Mouse (Mus musculus): ENCODE data around the gene Rapgef1.
"Not testable (repeated sequence)": the region's sequence is repeated elsewhere in the genome, so short reads cannot be mapped to it uniquely, and the experiment has no call there.

Gene Rapgef1

DNA sequence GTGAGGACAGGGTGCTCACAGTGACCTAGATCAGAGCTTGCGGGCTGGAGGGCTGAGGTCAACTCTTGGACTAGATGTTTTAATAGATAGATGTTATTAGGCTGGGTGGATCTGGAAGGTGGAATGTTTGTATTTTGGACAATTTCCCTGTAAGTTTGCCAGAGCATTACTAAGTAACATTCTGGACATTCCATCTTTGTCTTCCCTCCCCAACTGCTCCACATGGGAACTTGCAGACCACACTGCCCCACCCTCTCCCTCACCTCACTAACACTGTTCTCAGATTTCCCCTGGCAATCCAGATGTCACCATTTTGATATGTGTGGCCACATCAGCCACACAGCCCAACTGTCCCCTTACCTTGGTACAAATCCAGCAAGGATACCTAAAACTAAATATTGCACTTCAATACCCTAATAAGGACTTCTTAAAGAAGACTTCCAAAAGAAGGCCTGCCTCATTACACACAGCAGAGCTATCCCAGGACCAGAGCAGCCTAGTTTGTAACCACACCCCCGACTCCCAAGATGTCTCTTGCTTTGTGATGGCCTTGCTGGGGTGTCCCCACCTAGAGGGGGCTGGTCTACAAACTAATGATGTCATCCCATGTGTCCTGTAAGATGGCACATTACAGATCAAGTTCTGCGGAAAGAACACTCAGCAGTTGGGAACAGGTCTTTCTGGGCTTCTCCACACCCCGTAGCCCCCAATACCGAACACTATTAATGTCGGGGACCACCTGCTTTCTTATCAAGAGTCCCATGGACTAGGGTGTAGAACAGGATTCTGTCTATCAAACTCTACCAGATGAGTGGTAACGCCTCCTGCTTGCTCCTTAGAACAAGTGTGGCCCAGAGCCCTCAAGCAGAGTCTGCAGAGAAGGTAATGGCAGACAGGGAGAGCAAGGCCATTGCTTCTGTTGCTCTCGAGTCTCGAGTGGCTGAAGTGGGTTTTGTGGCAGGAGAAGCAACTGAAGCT is 83.9 kb downstream of the Rapgef1 start:
- DNase-seq = no peak

DNA sequence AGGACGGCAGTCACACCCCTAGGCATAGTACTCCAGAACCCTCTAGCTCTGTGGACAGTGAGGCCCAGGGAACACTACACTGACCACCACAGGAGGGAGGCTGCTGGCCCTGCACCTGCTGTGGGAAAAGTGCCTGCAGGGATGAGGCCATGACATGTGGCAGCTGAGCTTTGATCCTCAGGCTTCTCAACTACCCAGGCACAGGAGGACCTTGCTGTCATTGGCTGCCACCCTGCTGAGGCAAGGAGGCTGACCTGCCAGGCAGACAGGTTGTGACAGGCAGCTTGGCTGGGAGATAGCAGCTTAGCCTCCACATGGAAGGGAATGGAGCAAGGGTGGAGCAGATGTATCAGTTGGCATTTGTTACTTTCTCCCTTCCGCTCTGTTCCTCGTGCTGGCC is 86.0 kb downstream of the Rapgef1 start:
- no peak for DNase-seq

DNA sequence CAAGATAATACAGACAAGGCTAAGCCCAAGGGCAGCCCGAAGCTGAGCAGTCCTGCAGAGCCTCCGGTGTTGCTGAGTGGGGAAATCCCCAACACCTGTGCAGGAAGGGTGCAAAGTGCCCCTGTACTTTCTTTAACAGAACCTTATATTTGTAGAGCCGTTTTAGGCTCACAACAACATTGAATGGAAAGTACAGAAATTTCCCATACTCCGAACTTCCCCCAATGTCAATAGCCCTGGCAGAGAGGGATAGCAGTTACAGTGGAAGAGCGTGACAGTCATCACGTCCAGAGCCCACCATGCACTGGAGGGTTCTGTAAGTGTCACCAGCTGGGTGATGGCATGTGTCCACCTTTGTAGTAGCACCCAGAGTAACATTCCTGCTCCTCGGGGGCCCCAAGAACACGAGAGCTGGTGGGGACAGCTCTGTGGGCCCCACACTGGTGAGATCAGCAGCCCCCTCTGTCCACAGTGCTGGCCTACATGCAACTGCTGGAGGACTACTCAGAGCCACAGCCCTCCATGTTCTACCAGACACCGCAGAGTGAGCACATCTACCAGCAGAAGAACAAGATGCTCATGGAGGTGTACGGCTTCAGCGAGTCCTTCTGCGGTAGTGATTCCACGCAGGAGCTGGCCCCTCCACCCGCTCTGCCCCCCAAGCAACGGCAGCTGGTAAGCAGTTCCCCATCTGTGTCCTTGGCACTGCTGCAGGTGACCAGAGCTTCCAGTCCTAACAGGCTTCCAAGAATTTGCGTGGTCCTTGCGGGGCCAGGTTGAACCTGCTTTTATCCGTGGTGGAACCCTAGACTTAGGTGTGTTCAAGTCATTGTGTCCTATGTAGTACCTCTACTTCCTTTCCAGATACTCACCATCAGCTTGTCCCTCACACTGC is 87.5 kb downstream of the Rapgef1 start:
- no peak for DNase-seq

DNA sequence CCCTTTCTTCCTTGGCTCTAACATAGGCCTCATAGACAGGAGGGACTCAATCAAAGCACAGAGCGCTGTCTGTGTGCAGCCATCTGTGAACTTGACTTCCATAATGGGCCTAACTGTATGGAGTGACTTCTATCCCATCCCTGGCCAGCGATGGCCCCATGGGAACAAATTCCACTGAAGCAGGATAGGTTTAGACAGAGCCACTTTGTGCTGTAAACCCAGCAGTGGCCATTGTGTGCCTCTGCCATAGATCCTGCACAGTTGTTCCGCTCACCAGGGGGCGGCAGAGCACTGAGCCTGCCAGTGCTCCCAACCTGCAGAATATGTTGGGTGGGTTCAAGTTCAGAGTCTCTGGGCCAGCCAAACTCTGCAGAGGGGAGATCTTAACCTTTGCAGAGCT is 88.2 kb downstream of the Rapgef1 start:
- DNase-seq = peak; percentile 30

DNA sequence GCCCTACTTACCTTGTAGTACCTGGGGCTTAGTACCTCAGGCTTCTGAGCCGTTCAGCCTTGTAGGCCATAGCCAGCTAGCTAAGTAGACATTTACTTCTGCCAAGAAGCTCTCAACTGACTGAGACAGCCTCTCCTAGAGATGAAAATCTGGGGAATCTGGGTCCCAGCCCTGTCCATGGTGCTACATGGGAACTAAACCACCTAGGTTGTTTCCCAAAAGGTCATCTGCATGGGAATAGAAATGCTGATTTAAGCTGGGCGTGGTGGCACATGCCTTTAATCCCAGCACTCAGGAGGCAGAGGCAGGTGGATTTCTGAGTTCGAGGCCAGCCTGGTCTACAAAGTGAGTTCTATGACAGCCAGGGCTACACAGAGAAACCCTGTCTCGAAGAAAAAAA is 88.7 kb downstream of the Rapgef1 start:
- not testable (repeated sequence) for DNase-seq

DNA sequence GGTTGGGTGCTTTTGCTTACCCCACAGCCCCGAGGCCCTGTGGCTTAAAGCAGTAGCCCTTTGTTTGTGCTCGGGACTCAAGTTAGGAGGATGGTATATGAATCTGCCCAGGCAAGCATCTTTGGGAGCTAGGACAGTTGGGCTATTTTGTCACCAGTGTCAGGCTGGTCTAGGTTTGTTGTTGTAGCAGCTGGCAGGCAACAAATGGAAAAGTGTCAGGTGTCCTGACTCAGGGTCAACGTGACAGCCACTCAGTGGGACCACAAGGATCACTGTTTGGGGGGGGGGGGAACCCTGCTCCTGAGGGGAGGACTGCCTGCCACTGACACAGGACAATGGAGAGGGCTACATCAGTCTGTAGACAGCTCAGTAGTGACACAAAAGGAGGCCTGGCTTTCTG is 91.5 kb downstream of the Rapgef1 start:
- DNase-seq = no peak

DNA sequence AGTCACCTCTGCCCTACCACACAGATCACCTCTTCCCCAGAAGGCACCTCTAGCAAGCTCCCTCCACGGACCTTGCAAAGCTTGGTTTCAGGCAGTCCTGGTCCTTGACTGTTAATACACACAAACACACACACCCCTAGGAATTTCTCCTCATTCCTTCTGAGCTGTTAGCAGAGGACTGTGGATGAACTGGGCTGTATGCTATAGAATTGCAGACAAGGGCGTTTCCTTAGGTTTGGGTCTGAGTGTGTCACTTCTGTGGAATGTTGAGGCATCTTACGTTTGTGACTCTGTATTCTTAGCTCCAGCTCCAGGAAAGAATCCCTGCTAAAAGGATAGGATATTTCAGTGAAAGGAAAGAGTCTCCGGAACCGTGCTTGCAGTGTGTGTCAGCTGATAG is 92.4 kb downstream of the Rapgef1 start:
- no peak for DNase-seq

DNA sequence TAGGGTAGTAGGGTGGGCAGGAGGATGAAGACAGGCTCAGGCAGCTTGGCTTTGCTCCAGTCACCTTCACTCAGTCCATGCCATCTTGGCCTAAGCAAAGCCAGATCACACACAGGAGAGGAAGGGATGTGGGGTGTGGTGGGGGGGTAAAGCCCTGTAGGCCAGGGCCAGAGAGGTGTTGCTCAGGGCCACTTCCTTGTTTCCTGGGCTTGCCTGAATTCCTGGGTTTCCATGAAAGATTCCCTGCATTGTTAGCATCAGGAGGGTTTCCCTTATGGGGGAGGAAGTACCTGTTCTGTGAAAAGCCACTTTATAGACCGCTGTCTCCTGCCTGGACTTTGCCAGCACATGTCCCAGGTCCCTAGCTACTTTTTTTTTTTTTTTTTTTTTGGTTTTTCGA is 94.0 kb downstream of the Rapgef1 start:
- DNase-seq = no peak

DNA sequence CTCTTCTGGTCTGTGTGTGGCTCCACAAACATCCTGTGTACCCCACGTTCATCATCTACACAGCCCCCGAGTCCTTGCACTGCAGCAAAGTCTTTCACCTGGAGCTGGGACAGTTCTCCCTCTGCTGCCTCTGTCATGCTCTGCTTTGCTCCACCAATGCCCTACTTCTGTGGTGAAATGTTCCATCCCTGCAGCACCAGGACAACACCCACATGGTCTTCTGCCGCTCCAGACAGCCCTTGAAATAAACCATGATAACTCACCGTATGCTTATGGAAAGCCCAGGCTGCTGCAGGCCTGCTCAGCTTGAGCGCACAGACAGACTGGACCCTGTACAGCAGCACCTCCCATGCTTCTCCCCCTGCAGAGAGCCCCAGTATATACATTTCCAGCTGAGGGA is 94.6 kb downstream of the Rapgef1 start:
- no peak for DNase-seq

DNA sequence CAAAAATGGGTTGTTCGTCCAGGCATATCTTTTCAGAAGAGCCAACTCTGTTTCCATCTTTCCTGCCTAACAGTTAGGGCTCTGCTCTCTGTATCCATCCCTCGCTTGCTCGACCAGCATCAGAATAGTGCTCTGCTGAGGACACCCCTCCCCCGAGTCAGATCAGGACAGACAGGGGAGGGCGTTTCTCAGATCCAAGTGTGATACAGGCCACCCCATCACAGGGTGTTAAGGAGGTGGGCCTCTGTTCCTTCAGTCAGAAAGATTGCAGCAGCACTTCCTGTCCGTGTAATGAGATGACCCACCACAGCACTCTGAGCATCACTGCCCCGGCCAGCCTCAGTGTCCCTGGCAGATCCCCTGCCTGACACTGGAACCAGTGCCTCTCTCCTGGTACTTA is 96.6 kb downstream of the Rapgef1 start:
- DNase-seq = peak; percentile 7

DNA sequence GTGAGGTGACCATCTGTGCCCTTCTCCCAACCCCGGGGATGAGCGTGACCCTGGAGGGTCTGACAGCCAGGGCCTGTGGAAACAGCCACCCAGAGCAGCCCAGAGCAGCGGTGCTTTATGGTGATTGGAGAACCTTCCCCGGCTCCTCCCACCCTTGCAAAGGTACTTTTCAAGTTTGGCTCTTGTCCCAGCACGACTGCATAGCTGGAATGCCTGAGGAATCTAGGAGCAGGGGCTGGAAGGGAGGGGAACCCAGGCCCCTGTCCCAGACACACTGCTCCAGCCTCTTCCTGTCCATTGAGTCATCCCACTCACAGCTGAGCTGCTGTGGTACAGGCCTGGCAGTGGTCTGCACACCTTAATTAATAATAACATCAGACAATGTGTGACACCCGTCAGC is 97.2 kb downstream of the Rapgef1 start:
- DNase-seq = peak; percentile 75

DNA sequence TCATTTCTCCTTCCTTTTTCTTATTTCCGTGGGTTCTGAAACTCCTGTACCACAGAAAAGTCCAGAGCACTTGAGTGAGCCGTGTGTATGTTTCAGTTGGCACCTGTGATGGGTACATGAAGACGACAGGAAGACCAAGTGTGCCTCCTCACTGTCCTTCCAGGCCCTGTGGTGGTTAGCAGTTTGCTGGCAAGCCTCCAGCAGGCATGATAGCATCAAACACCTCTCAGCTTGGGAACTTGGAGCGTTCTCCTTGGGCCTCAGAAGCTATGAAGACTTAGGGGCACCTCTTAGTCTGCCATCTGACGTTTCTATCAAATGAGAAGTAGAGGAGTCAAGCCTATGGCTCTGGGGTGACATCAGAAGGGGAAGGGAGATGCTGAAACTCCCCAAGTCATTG is 99.1 kb downstream of the Rapgef1 start:
- DNase-seq = no peak

DNA sequence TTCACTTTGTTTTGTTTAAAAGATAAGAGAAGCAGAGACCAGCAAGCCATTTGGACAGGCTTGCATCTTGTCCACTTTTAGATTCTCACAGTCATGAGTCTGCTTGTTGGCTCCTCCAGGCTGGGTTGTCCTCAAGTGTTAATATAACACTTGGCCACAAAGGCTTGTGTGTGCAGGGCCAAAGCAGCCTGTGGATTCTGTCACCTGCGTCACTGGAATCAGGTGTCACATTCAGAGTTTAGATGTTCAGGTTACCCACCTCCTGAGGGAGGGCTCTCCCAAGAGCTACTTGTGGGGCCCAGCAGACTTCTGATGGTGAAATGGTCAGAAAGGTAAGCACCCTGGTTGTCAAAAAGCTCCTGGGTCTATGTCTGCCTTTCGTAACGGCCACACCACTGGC is 103.6 kb downstream of the Rapgef1 start:
- DNase-seq = no peak

DNA sequence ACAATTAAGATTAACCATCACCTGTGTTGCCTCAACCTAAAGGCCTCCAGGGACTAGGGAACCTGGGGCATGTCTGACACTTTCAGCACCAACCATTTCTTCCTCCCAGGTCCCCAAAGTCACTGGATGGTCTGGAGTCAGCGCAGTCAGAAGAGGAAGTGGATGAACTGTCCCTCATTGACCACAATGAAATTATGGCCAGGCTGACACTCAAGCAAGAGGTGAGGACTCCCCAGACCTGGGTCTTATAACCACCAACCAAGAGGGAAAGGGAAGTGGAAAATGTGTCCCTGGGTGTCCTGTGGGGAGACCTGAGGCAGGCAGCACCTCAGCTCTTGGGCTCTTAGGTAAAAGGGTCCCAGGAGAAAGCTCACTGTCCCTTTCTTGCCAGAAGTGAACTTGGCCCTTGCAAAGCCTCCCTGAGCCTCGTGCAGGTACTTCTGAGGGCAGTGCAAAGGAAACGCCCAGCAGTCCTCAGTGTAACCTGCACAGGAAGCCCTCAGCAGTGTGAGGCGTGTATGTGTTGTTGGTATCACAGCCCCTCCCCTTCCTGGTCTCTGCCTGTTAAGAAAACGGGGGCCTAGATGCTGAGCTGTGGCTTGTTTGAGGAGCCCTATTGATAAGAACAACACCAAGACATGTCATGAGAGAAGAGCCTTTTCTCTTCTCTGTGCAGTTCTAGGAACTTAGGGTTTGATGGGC is 105.3 kb downstream of the Rapgef1 start:
- DNase-seq = no peak

DNA sequence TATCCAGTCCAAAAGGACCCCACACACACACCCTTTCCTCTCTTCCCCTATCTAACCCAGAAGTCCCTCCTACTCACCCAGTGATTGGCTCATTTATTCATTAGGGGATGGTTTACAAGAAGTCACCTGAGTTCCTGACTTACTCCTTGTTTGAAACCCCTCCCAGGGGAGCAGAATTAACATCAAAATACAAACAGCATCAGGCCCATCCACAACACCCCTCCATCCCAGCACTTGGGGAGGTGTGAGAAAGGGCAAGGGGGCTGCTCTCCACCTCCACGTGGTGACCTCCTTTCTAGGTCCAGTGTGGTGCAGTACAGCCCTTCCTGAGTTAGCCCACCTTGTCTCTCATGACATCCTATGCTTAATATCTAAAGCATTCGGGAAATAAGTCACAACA is 110.0 kb downstream of the Rapgef1 start:
- no peak for DNase-seq

DNA sequence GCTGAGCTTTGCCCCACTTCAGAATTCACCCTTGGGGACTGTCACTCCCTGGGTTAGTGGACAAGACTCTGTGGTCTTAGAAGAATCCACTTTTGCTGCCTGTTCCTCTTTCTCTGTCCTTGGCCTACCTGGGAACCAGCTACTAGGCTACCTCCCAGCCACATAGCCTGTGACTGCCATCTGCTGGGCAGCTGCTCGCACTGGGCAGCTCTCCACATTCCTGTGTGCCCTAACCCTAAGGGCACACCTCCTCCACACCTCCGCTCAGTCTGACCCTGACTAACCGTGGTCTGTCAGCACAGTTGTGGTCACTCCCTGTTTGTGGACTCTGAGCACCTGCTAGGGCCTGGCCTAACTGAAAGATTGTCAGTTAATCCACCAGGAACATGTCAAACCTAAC is 112.0 kb downstream of the Rapgef1 start:
- peak; percentile 22 for DNase-seq

DNA sequence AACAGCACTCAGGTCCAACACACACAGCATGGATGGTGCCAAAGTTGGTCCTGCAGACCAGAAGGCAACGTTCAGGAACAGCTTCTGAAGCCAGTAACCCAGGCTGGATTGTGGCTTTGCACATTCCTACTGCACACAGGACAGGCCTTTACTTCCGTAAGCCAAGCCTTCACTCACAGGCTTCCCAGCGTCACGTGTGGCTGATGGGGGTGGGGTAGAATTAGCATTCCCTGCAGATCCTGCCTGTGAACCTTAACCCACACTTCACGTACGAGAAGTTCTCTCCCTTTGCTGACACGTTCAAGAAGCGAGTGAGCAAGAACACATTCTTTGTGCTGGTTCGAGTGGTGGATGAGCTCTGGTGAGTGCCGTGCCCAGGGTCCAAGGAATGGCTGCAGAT is 113.0 kb downstream of the Rapgef1 start:
- DNase-seq = no peak

DNA sequence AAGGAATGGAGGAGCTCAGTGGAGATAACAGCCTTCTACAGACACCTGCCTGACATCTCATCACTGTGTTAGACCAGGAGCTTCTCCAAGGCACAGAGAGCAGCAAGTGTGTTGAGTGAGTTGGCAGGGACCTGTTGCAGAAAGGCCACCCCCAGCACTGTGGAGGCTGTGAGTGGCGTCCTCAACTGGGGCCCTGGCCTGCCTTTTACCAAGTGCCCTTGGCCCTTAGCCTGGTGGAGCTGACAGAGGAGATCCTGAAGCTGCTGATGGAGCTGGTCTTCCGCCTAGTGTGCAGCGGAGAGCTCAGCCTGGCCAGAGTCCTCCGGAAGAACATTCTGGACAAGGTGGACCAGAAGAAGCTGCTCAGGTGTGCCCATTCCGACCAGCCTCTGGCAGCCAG is 113.8 kb downstream of the Rapgef1 start:
- DNase-seq = no peak

DNA sequence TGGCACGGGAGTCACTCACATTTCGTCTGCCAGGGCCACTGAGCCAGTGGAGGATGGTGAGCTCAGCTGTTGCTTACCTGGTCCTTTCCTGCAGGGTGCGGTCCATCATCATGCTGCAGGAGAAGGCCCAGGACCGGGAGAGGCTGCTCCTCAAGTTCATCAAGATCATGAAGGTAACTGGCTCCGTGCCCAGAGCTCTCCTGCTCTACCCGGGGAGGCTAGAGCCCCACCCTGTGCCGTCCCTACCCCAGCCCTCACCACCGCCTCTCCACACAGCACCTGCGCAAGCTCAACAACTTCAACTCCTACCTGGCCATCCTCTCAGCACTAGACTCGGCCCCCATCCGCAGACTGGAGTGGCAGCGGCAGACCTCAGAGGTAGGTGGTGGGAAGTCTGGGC is 116.2 kb downstream of the Rapgef1 start:
- no peak for DNase-seq

DNA sequence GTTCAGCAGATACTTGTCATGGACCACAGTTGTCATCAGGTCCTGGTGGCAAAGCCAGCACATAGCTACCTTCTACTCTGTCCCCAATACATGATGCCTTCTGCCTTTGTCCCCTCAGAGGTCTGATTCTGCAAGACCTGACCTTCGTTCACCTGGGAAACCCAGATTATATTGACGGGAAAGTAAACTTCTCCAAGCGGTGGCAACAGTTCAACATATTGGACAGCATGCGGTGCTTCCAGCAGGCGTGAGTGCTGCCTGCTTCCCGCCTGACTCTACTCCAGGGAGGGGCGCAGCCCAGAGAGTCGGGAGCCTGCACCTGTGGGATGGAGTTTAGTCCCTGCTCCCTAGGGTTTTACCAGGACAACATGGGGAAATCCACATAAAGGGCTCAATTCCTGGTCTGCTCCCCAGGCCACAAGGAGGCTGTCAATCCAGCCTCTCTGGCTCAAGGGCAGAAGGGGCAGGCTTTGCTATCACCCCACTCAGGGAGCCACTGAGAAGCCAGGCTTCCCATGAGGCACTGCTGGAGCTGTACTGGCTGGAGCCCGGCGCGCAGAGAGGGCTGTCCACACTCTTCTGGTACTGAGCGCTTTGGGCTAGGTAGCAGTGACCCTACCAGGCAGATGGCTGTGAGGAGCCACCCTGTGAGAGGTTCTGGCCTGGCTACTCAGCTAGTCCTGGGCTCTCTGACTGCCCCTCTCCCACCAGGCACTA is 117.8 kb downstream of the Rapgef1 start:
- no peak for DNase-seq

DNA sequence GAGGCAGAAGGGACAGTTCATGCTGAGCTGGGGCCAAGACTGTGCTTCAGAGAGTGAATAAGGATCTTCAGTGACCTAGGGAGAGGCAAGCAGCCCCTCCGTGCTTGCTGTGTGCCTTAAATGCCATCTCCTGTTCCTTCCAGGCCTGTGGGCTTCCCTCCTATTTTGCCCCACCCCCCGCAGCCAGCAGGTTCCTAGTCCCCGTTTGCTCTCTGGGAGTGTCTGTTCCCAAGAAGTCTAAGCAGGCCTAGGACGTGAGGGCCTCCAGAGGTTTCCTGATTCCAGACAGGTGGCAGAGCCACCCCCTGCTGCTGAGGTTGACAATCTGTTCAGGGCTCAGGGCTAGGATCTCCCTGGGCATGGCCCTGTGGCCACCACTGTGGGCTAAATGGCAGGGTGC is 119.3 kb downstream of the Rapgef1 start:
- DNase-seq = no peak

DNA sequence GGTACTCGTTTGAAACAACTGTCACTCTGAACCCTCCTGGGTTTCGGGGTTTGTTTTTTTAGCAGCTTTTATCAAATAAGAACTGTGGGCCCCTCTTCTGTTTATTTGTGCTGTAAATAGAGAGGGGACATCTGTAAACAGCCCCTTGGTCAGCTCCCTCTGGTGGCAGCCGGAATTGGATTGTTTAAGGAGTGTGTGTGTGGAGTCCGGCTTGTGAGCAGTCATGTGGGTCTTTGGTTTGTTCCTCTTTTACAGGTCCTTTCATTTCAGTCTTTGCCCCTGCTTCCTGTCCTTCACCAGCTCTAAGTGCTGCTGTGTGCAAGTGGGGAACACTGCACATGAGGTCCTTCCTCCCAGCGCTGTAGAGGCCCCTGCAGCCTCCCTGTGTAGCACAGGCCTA is 119.8 kb downstream of the Rapgef1 start:
- no peak for DNase-seq

DNA sequence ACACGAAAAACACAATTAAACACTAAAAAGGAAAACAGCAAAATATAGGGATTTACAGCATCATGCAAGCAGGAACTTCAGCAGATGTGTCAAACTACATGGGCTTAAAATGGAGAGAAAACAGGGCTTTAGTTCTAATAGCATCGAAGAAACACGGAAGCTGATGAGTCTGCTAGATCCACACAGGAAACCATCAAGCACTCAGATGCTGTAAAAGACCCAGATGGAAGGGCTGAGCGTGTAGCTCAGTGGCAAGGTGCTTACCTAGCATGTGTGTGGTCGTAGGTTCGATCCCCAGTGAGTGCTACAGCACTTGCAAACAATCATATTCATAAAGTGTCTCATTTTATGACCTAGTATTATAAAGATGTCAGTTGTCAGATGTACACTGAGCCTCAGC is 121.7 kb downstream of the Rapgef1 start:
- no peak for DNase-seq
